Mouse (Mus musculus) C2C12 (cell line): ENCODE data around the gene Gm14295. TPM values are rescaled to one million over a fixed set of nuclear protein-coding genes. Genes with fewer than 3 reads are reported as not detected.
"Not testable (repeated sequence)": the region's sequence is repeated elsewhere in the genome, so short reads cannot be mapped to it uniquely, and the experiment has no call there.

Experiments
- H3K27me3 ChIP-seq: one replicate; pipeline ENCODE4 v1.6.1; 2011; ENCODE audit not compliant: control insufficient read depth, insufficient read depth, insufficient read length
- H3K36me3 ChIP-seq: one replicate; pipeline ENCODE4 v1.6.1; 2011; ENCODE audit not compliant: control insufficient read depth, insufficient read depth
- H3K4me3 ChIP-seq: one replicate; pipeline ENCODE4 v1.5.1; 2011; ENCODE audit warnings: mild to moderate bottlenecking, control low read depth; ENCODE audit not compliant: poor library complexity, insufficient read depth, severe bottlenecking
- H3K79me2 ChIP-seq: one replicate; pipeline ENCODE4 v1.6.1; 2011; ENCODE audit not compliant: control insufficient read depth, insufficient read depth
- H3K79me3 ChIP-seq: one replicate; pipeline ENCODE4 v1.6.1; 2011; ENCODE audit warnings: low read depth, control low read depth
- H3ac ChIP-seq: one replicate; pipeline ENCODE3; 2011; ENCODE audit warnings: low read depth; ENCODE audit not compliant: control insufficient read depth, insufficient read length
- long read RNA-seq, 2 experiments: library from polyadenylated mRNA; unstranded; transcript quantifications; one replicate each; pipeline ENCODE4 v2.0.0; 2019 to 2020
- polyA plus RNA-seq: library from polyadenylated mRNA; unstranded; fragments of >200 nt; fragmentation: generic; extraction: Trizol; gene quantifications from one replicate; pipeline ENCODE4 v1.2.1, GENCODE M21; 2012; ENCODE audit warnings: missing spikeins

The Gm14295 gene
- 7.5 TPM for polyA plus RNA-seq
- long read RNA-seq, experiment 1, transcript Gm14295-201 (4 exons, 1,213 nt), result major isoform, 16 of 21 reads
- long read RNA-seq, experiment 1, partial matches to known transcripts, result 0 of 21 reads
- long read RNA-seq, experiment 1, other reads (novel, unspliced or antisense), result 5 of 21 reads
- long read RNA-seq, experiment 2, transcript Gm14295-201 (4 exons, 1,213 nt), result major isoform, 21 of 42 reads
- long read RNA-seq, experiment 2, partial matches to known transcripts, result 0 of 42 reads
- long read RNA-seq, experiment 2, other reads (novel, unspliced or antisense), result 21 of 42 reads

GRCm38 (mm10) chr2:176798312-176798711, at the start of gene Gm14295:
TSS of gene Gm14295 (plus strand) at chr2:176798612.
- not testable (repeated sequence) for H3K79me2 ChIP-seq, H3K27me3 ChIP-seq, H3K79me3 ChIP-seq, H3ac ChIP-seq, H3K36me3 ChIP-seq
- peak within 1 kb of the TSS; percentile 37 for H3K4me3 ChIP-seq

- H3K79me3 ChIP-seq, H3K36me3 ChIP-seq, H3ac ChIP-seq, H3K27me3 ChIP-seq, H3K79me2 ChIP-seq: not testable (repeated sequence)
- H3K4me3 ChIP-seq, result peak overlapping the region; percentile 37
Observed at GRCm38 (mm10) chr2:176798785-176799184, 373 bp downstream of the Gm14295 start.

- H3K79me3 ChIP-seq, H3K27me3 ChIP-seq, H3ac ChIP-seq, H3K79me2 ChIP-seq, H3K36me3 ChIP-seq: not testable (repeated sequence)
- peak within 1 kb of the TSS; percentile 14 for H3K4me3 ChIP-seq
Observed at GRCm38 (mm10) chr2:176830840-176831239, 32.4 kb downstream of the Gm14295 start, which contains the start of gene Gm14408. TSS of gene Gm14408 (plus strand) at chr2:176831140.

Other genes with a start within 250 kb of the Gm14295 start
- gene Gm14308, start 162.3 kb upstream of the Gm14295 start, polyA plus RNA-seq, result 0.95 TPM
- 1.8 TPM for gene Zfp973, start 128.1 kb upstream of the Gm14295 start, polyA plus RNA-seq
- 7.2 TPM for gene Gm14305, start 90.3 kb upstream of the Gm14295 start, polyA plus RNA-seq
- gene Gm14408, start 32.5 kb downstream of the Gm14295 start, polyA plus RNA-seq, result not detected
- gene Gm14296, start 129.2 kb downstream of the Gm14295 start, polyA plus RNA-seq, result 3.8 TPM
- 9.1 TPM for gene Gm14419, start 202.3 kb downstream of the Gm14295 start, polyA plus RNA-seq